Comparison of ENCODE assay signal across 8 mouse cellular contexts in genomic region chrX:98936707-98937554, GRCm38 (mm10). TPM values are rescaled to one million over a fixed set of nuclear protein-coding genes. Genes with fewer than 3 reads are reported as not detected.
A peak's percentile ranks its signal among the peaks of the same experiment; 100 is the strongest.
DNase-seq lines count a peak whose midpoint lies in the region; ATAC-seq and TF ChIP-seq lines count a peak whose summit lies in the region.

No protein-coding gene starts in this region.

- TF ChIP-seq CTCF in cortical plate, adult 2 months (IDR thresholded peaks at IDR 0.05; ENCODE audit: extremely low read depth, insufficient read depth, low read length) = no peak

- peak overlapping the region; percentile 67 for H3K4me3 ChIP-seq in cortical plate, adult 2 months (ENCODE audit: insufficient read depth, low read length)

- peak; percentile 62 for TF ChIP-seq POLR2A in cortical plate, adult 2 months (IDR thresholded peaks at IDR 0.05; ENCODE audit: extremely low read depth, insufficient read depth, low read length)

- no peaks in the 10 kb centered on the region; the same call in 1 of the 2 replicates for H3K4me1 ChIP-seq in cortical plate, adult 2 months (ENCODE audit: control insufficient read depth, insufficient read depth, low read length)

- ATAC-seq in activated CD4-positive, CD25-positive, alpha-beta regulatory T cell, adult 4 months = peak; percentile 80
- ATAC-seq in megakaryocyte-erythroid progenitor cell, adult 5-6 weeks (replicated peaks; ENCODE audit: low FRiP score, low TSS enrichment, poor library complexity, severe bottlenecking) = peak; percentile 88

- peak; percentile 93 to 94 for DNase-seq in gastrocnemius, adult 8-10 months (ENCODE audit: low spot score in 2 of 2)
- peak; percentile 92 for DNase-seq in induced T-regulatory cell, adult 2 months (ENCODE audit: low read depth)
- peak; percentile 94 to 95 for DNase-seq in left cerebral cortex, postnatal 10 days (ENCODE audit: extremely low spot score in 1 of 2, low spot score in 2 of 2)
- peak; percentile 96 for DNase-seq in right cerebral cortex, postnatal 25 days
- DNase-seq in urinary bladder, postnatal 4 days (ENCODE audit: low spot score in 2 of 2) = peak; percentile 94 to 96

- intact Hi-C loops in left cerebral cortex, postnatal 10 days (cut with DNase I) = no loop called here

- H3K27ac ChIP-seq in cortical plate, adult 2 months (ENCODE audit: insufficient read depth, low read length) = peak overlapping the region; percentile 80

RNA-seq across cellular contexts. Expression of gene Yipf6, which starts 0.8 kb away (rescaled TPM):
- polyA plus RNA-seq in activated CD4-positive, CD25-positive, alpha-beta regulatory T cell, adult 4 months (2017; shearing (Covaris generic)) = 10 to 100 TPM; 27.1 to 33.0 TPM
- polyA plus RNA-seq in cortical plate, adult 2 months (2012; rRNA removed) = 19.8 and 20.7 TPM in 2 replicates
- total RNA-seq in gastrocnemius, adult 8-10 months (2022) = 10 to 100 TPM in 2 of 4 experiments, 1 to 10 TPM in 2; 8.3 to 10.7 (median 9.7) TPM
- total RNA-seq in left cerebral cortex, postnatal 10 days (2021) = 10 to 100 TPM; 37.0 to 37.4 TPM
- 30.8 and 32.5 TPM in 2 replicates for total RNA-seq in megakaryocyte-erythroid progenitor cell, adult 5-6 weeks (2014; fragmentation: Nextera tagmentation)
- 42.4 and 42.5 TPM in 2 replicates for total RNA-seq in megakaryocyte-erythroid progenitor cell, adult 5-6 weeks (2017)

RNA-seq across cellular contexts. Expression of gene Ophn1, which starts 46.1 kb away (rescaled TPM):
- polyA plus RNA-seq in activated CD4-positive, CD25-positive, alpha-beta regulatory T cell, adult 4 months (2017; shearing (Covaris generic)) = under 1 TPM in 1 of 2 experiments, not detected in 1; 0.08 TPM
- polyA plus RNA-seq in cortical plate, adult 2 months (2012; rRNA removed) = 28.3 and 31.4 TPM in 2 replicates
- 1 to 10 TPM; 2.1 to 5.8 (median 3.6) TPM for total RNA-seq in gastrocnemius, adult 8-10 months (2022)
- 10 to 100 TPM; 35.7 to 43.9 TPM for total RNA-seq in left cerebral cortex, postnatal 10 days (2021)
- total RNA-seq in megakaryocyte-erythroid progenitor cell, adult 5-6 weeks (2014; fragmentation: Nextera tagmentation) = 3.3 TPM in 1 of 2 replicates, not detected in the other
- 0.42 and 1.7 TPM in 2 replicates for total RNA-seq in megakaryocyte-erythroid progenitor cell, adult 5-6 weeks (2017)

Comparison
In these comparisons a context has a peak if more than half of its experiments do, and no peak if none do; other contexts are left out.
1. Peak in every context shown above with its lines: DNase-seq, ATAC-seq, H3K4me3 ChIP-seq and H3K27ac ChIP-seq.
2. RNA of gene Ophn1, which starts 46.1 kb away (total RNA-seq): 35.7 to 43.9 TPM in left cerebral cortex, postnatal 10 days; 2.1 to 5.8 TPM in gastrocnemius, adult 8-10 months and 0.42 to 3.3 TPM in megakaryocyte-erythroid progenitor cell, adult 5-6 weeks; every median in the first group is over 4 times any median in the second.